Mouse (Mus musculus): Measurements from ENCODE around the gene 2310009B15Rik.

DNA sequence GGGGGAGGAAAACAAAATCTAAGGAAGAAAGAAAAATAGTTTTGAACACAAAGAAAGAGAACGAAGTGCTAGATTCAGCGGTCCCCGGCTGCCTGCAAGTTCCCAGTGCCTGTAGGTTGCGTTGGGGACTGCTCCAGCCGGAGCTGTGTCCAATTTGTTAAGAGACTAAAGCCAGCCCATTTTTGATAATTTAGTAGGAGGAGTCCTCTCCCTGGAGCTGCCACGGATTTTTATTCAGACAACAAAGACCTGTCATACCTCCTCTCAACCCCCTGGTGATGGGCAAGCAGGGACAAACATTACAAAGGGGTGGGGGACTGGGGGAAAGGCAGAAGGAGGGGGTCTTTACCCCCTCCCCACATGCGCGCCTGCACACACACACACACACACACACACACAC is 14.3 kb downstream of the 2310009B15Rik start:
- TF ChIP-seq POLR2A (IDR thresholded peaks at IDR 0.05; ENCODE audit: low read depth, low read length) (no peak), CTCF (IDR thresholded peaks at IDR 0.05; ENCODE audit: extremely low read depth, insufficient read length, insufficient replicate concordance, low read depth, low read length) (no peak)
